Mouse (Mus musculus) kidney, adult 2 months (tissue): Measurements from ENCODE around the gene Pink1. TPM values are rescaled to one million over a fixed set of nuclear protein-coding genes. Genes with fewer than 3 reads are reported as not detected.

ENCODE experiments used
- DNase-seq: peaks from one replicate; pipeline ENCODE4 v3.0.0; 2021
- H3K27ac ChIP-seq: fragments of 200-500 bp; 2 replicates; pipeline ENCODE4 v1.5.1; 2012; ENCODE audit warnings: low read depth, low read length, control low read depth, inconsistent platforms; ENCODE audit not compliant: insufficient read depth
- H3K27me3 ChIP-seq: fragments of 200-500 bp; replicated peaks from 2 replicates; pipeline ENCODE4 v1.6.1; 2012; ENCODE audit warnings: mild to moderate bottlenecking, moderate library complexity, low read length, inconsistent platforms; ENCODE audit not compliant: control insufficient read depth, insufficient read depth
- H3K36me3 ChIP-seq: fragments of 200-500 bp; 2 replicates; pipeline ENCODE4 v1.6.1; 2012; ENCODE audit warnings: mild to moderate bottlenecking, moderate library complexity, low read length, inconsistent platforms; ENCODE audit not compliant: control insufficient read depth, insufficient read depth
- H3K4me1 ChIP-seq: fragments of 200-500 bp; 2 replicates; pipeline ENCODE4 v1.6.1; 2011; ENCODE audit warnings: low read length; ENCODE audit not compliant: control insufficient read depth, insufficient read depth
- H3K4me3 ChIP-seq: fragments of 200-500 bp; 2 replicates; pipeline ENCODE4 v1.5.1; 2011; ENCODE audit warnings: mild to moderate bottlenecking, low read depth, low read length, control low read depth; ENCODE audit not compliant: insufficient read depth
- CTCF ChIP-seq: fragments of 200-500 bp; conservative IDR thresholded peaks from 2 replicates; pipeline ENCODE4 v1.5.1; 2011; ENCODE audit warnings: low read depth, mild to moderate bottlenecking, control low read depth, low read length, moderate library complexity, mixed read lengths; ENCODE audit not compliant: insufficient read depth, insufficient read length
- POLR2A ChIP-seq: fragments of 200-500 bp; IDR thresholded peaks from one replicate; pipeline ENCODE4 v1.6.1; 2011; ENCODE audit warnings: low read depth, low read length, control low read depth
- WGBS: fragments of 180-500 bp; shearing (Covaris S2); methylation state at CpG from one replicate; pipeline ENCODE4 v1.1.7; 2018; 5-methylcytosine and 5-hydroxymethylcytosine counted together
- polyA plus RNA-seq: library from polyadenylated mRNA; depleted of rRNA; stranded (reverse); fragments of >200 nt; gene quantifications from 2 replicates; pipeline ENCODE4 v1.2.3, GENCODE M21; 2012; rRNA removed

Pink1 gene
- polyA plus RNA-seq, 1 experiment = 226 TPM

GRCm38 (mm10) chr4:138288691-138289090, 37.4 kb downstream of the Pink1 start:
- WGBS = 86% methylated on average over 7 of the region's 7 CpGs
- no peak for DNase-seq
- Histone ChIP-seq H3K27ac (no peak overlapping the region), H3K27me3 (no peaks in the 10 kb centered on the region), H3K36me3 (no peaks in the 10 kb centered on the region), H3K4me1 (no peaks in the 10 kb centered on the region), H3K4me3 (no peak overlapping the region)
- no peak for TF ChIP-seq CTCF
- no peak for TF ChIP-seq POLR2A

GRCm38 (mm10) chr4:138286411-138286810, 39.7 kb downstream of the Pink1 start:
- WGBS = 79% methylated on average over 12 of the region's 12 CpGs
- Histone ChIP-seq H3K27ac (no peak overlapping the region), H3K36me3 (no peaks in the 10 kb centered on the region), H3K27me3 (no peaks in the 10 kb centered on the region), H3K4me3 (no peak overlapping the region), H3K4me1 (no peaks in the 10 kb centered on the region)
- DNase-seq = no peak
- TF ChIP-seq CTCF (no peak), POLR2A (no peak)

GRCm38 (mm10) chr4:138282834-138283233, 43.3 kb downstream of the Pink1 start:
- WGBS = 20% methylated on average over 4 of the region's 4 CpGs
- Histone ChIP-seq H3K27me3 (no peaks in the 10 kb centered on the region), H3K36me3 (no peaks in the 10 kb centered on the region), H3K4me3 (no peak overlapping the region), H3K4me1 (no peaks in the 10 kb centered on the region), H3K27ac (no peak overlapping the region)
- TF ChIP-seq POLR2A = no peak
- peak; percentile 100; the same call in 1 of the 2 replicates for TF ChIP-seq CTCF
- DNase-seq = peak; percentile 71

GRCm38 (mm10) chr4:138278346-138278745, 47.8 kb downstream of the Pink1 start:
- no peak for TF ChIP-seq POLR2A
- TF ChIP-seq CTCF = no peak
- Histone ChIP-seq H3K27ac (no peak overlapping the region), H3K4me1 (no peaks in the 10 kb centered on the region), H3K27me3 (no peaks in the 10 kb centered on the region), H3K4me3 (no peak overlapping the region), H3K36me3 (no peaks in the 10 kb centered on the region)
- no peak for DNase-seq
- WGBS = 64% methylated on average over 7 of the region's 7 CpGs

GRCm38 (mm10) chr4:138272011-138272997, 53.8 kb downstream of the Pink1 start:
- TF ChIP-seq POLR2A (no peak), CTCF (no peak)
- 55% methylated on average over 14 of the region's 14 CpGs for WGBS
- no peak for DNase-seq

GRCm38 (mm10) chr4:138267869-138268268, 58.2 kb downstream of the Pink1 start:
- no peak overlapping the region for H3K4me3 ChIP-seq

More at GRCm38 (mm10) chr4:138272011-138272997, 53.8 kb downstream of the Pink1 start:
- Histone ChIP-seq H3K27ac (no peak overlapping the region), H3K36me3 (no peaks in the 10 kb centered on the region), H3K4me3 (no peak overlapping the region), H3K4me1 (no peaks in the 10 kb centered on the region), H3K27me3 (no peaks in the 10 kb centered on the region)

More at GRCm38 (mm10) chr4:138267869-138268268, 58.2 kb downstream of the Pink1 start:
- TF ChIP-seq CTCF = no peak
- no peak for TF ChIP-seq POLR2A
- 63% methylated on average over 10 of the region's 10 CpGs for WGBS
- Histone ChIP-seq H3K27ac (no peak overlapping the region), H3K36me3 (no peaks in the 10 kb centered on the region), H3K27me3 (no peaks in the 10 kb centered on the region), H3K4me1 (no peaks in the 10 kb centered on the region)
- no peak for DNase-seq

Other genes with a start within 250 kb of the Pink1 start
- 53.1 and 59.5 TPM in 2 replicates for gene Hp1bp3, start 110.0 kb downstream of the Pink1 start, polyA plus RNA-seq
- 0.23 and 0.29 TPM in 2 replicates for gene Sh2d5, start 75.9 kb downstream of the Pink1 start, polyA plus RNA-seq
- 0.48 and 0.64 TPM in 2 replicates for gene Kif17, start 75.9 kb downstream of the Pink1 start, polyA plus RNA-seq
- 157 and 169 TPM in 2 replicates for gene Ddost, start 21.6 kb downstream of the Pink1 start, polyA plus RNA-seq
- 394 and 454 TPM in 2 replicates for gene Cda, start 41.7 kb upstream of the Pink1 start, polyA plus RNA-seq
- not detected in 2 replicates for gene Fam43b, start 70.2 kb upstream of the Pink1 start, polyA plus RNA-seq
- gene Mul1, start 108.4 kb upstream of the Pink1 start, polyA plus RNA-seq = 31.3 and 31.8 TPM in 2 replicates
- 39.6 and 40.1 TPM in 2 replicates for gene Camk2n1, start 128.0 kb upstream of the Pink1 start, polyA plus RNA-seq